Mouse (Mus musculus): Measurements from ENCODE around the gene Ipo4. TPM values are rescaled to one million over a fixed set of nuclear protein-coding genes. Genes with fewer than 3 reads are reported as not detected.

Ipo4 gene
- polyA plus RNA-seq (2015; fragmentation: Nextera tagmentation; extraction: Ambion mirVana): 86.1 and 96.7 TPM in 2 replicates

DNA sequence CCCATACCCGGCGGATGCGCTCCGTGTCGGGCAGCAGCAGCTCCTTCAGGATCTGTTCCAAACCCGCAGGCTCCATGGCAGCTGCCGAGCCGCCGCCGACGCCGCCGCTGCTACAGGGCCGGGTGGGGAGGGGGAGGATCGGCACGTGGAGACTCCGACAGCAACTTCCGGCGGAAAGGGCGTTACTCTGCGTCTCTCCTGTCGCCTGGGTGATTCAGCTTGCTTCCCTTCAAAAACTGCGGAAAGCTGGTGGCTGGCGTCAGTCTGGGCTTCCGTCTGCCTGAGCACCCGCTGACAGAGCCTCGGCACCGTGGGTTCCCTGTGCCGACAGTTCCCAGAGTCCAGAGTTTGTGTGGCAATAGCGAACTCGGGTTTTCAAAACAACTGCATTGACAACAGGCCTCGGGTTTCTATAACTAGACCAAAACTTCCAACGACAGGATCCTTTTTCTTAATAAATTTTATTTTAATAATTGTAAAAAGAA lies at the start of gene Ipo4:
Gene Ipo4 (minus strand): TSS at position 435 of the 485 bp plus-strand sequence.
- peak within 1 kb of the TSS; percentile 87 for H3K27ac ChIP-seq
- H3K27me3 ChIP-seq: no peaks in the 10 kb centered on the region
- peaks cover 80% of the 10 kb centered on the region for H3K36me3 ChIP-seq
- peak within 1 kb of the TSS; percentile 73 for H3K4me3 ChIP-seq
- ATAC-seq (ENCODE audit: low FRiP score): peak; percentile 88
- H3K4me1 ChIP-seq (replicated peaks): peaks cover 20% of the 10 kb centered on the region
- no peaks in the 10 kb centered on the region for H3K9me3 ChIP-seq
- H3K9ac ChIP-seq: peak within 1 kb of the TSS; percentile 89
- peak within 1 kb of the TSS; percentile 93 for H3K4me2 ChIP-seq
- WGBS: 2% methylated on average over 33 of the region's 33 CpGs

DNA sequence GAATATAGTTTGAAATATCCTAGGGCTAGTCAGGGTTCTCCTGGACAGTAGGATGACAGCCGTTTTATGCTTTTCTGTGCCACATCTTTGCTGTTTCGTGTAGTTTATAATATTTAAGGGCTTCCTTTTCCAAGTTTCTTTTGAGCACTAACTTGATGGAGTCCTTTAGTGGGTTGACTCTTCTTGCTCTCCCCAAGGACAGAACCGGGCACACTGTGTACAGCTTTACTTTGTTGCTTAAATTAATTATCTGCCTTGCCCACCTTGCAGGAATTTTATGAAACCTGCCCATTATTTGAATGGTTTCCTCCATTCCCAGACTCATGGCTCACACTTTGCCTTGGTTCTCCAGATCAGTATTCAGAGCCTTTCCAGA lies 46.3 kb upstream of the Ipo4 start:
- Histone ChIP-seq H3K9me3 (no peaks in the 10 kb centered on the region), H3K9ac (peak overlapping the region; percentile 63), H3K4me1 (replicated peaks) (peaks cover 13% of the 10 kb centered on the region), H3K4me3 (peak overlapping the region; percentile 73), H3K4me2 (peak overlapping the region; percentile 78), H3K36me3 (peaks cover 31% of the 10 kb centered on the region), H3K27ac (0 out of 2 replicates have a peak overlapping the region, but pooled peaks have one; percentile 74), H3K27me3 (peaks cover 4% of the 10 kb centered on the region; the same call in 1 of the 2 replicates)
- ATAC-seq (ENCODE audit: low FRiP score): no peak; the same call in 1 of the 2 replicates
- 16% methylated on average over 3 of the region's 3 CpGs for WGBS

DNA sequence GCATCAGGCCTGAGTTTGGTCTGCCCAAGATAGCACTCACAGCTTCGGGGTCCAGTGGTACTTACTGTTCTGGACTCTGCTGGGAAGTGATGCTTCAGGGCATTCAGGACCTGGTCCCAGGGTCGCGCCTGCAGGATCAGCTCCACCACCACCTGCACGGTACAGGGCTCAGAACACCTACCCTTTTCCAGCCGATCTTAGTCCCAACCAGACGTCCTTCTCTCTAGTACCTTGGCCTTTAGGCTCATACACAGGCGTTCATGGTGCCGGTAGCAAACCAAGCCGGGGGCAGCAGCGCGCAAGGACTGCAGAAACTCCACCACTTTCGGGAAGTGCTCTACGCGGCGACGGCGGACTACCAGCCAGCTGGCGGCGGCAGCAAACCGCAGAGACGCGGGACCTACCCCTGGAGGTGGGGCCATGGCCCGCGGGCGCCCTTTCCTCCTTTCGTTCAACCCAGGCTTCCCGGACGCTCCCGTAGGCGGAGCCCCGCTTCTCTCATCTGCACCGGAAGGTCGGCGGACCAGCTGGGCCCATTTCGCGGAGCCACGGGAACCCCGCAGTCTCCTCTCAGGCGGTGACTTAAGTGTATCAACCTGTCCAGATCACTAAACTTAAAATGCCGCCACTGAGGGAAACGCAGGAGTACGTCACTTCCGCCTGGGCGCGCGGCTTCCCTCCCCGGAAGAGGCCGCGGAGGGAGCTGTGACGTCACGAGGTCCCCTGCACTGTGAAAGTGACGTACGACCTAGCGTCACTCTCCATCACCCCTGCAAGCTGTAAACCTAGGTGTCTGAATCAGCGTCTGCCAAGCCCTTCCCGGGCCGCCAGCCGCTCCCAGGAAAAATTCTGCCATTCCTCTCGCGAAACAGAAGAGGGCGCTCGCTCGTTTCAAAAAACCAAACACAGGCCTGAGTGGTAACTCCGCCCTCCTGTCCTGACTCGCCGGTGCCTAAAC lies 45.7 kb upstream of the Ipo4 start, which contains the start of gene Tinf2:
Gene Tinf2 (minus strand): TSS at position 661 of the 958 bp plus-strand sequence.
- Histone ChIP-seq H3K27me3 (peaks cover 4% of the 10 kb centered on the region; the same call in 1 of the 2 replicates), H3K36me3 (peaks cover 38% of the 10 kb centered on the region), H3K9me3 (no peaks in the 10 kb centered on the region), H3K4me1 (replicated peaks) (peaks cover 13% of the 10 kb centered on the region), H3K4me3 (peak within 1 kb of the TSS; percentile 73), H3K9ac (peak within 1 kb of the TSS; percentile 81), H3K27ac (peak within 1 kb of the TSS; percentile 74), H3K4me2 (peak within 1 kb of the TSS; percentile 78)
- under 1% methylated on average over 65 of the region's 66 CpGs for WGBS
- peak; percentile 99 for ATAC-seq (ENCODE audit: low FRiP score)

DNA sequence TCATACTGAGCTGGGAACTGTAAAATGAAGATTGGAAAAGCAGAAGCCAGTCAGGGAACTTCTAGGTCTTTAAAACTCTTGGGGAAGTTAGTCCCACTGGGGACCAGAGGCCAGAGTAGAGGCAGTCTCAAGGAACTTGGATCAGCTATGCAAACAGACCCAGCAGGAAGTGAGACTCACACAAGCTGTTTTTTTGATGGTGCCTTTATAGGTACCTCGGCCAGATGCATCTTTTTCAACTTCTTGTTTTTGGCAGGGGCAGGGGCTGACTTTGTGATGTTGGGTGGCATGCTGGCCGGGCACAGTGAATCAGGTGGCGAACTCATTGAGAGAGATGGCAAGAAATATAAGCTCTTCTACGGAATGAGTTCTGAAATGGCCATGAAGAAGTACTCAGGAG lies 41.9 kb upstream of the Ipo4 start:
- peaks cover 17% of the 10 kb centered on the region for H3K4me1 ChIP-seq (replicated peaks)
- no peak overlapping the region for H3K9ac ChIP-seq
- WGBS: 86% methylated on average over 4 of the region's 4 CpGs
- H3K27me3 ChIP-seq: no peaks in the 10 kb centered on the region
- H3K4me3 ChIP-seq: no peak overlapping the region
- no peak for ATAC-seq (ENCODE audit: low FRiP score)
- peaks cover 50% of the 10 kb centered on the region for H3K36me3 ChIP-seq
- no peak overlapping the region for H3K27ac ChIP-seq
- H3K9me3 ChIP-seq: no peaks in the 10 kb centered on the region
- no peak overlapping the region for H3K4me2 ChIP-seq

DNA sequence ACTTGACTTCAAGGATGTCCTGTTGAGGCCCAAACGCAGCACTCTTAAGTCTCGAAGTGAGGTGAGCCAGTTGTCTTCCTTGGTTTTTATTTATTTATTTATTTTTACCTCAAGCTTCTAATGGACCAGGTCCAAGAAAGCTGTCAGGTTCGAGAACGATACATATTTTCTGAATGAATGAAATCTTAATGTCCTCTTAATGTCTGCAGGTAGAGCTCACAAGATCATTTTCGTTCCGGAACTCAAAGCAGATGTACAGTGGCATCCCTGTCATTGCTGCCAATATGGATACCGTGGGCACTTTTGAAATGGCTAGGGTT lies 36.9 kb upstream of the Ipo4 start:
- Histone ChIP-seq H3K4me1 (replicated peaks) (peaks cover 37% of the 10 kb centered on the region), H3K4me2 (peak overlapping the region; percentile 97), H3K27me3 (no peaks in the 10 kb centered on the region), H3K27ac (peak overlapping the region; percentile 93), H3K9me3 (no peaks in the 10 kb centered on the region), H3K4me3 (peak overlapping the region; percentile 62), H3K36me3 (peaks cover 33% of the 10 kb centered on the region), H3K9ac (peak overlapping the region; percentile 70)
- ATAC-seq (ENCODE audit: low FRiP score): no peak
- 87% methylated on average over 7 of the region's 7 CpGs for WGBS

DNA sequence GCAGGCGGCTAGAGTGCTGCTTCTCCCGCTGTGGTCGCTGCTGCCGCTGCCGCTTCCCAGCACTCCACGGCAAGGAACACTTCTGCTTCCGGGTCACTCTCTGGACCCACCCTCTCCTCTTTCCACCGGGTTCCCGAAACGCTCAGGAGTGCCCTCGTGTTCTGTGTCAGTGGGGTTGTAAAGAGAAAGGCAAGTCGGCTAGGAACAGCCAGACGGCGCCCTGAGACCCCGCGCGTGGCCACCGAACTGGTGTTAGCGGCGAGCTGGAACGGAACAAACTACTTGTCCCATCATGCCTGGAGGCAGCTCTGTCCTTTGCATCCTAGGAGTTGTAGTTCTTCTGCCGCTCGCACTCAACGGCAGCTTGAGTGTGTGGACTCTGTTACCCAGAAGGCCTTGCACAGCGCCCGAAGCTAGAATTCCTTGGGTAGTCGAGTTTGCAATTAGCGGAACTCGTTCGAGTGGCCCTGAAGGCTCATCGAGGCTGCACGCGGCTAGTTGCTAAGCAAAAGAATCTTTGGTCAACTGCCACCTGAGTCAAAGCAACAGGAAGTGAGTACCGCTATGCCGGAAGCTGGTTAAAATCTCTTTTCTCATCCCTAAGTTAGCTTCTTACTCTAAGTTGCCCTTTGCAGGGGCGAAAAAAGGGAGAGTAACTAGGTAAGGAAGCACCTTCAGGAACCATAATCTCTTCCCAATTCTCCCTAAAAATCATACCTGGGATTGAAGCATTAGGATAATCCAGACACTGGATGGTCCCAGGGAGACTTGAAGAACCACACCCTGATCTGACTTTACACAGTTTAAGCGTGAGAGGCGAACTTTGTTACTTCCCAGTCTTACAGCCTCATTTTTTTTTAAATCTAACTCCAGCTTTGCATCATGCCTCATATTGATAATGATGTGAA lies 36.3 kb upstream of the Ipo4 start, which contains the start of the genes Gmpr2 and Nedd8:
Gene Gmpr2 (plus strand): TSS at position 109 of the 908 bp plus-strand sequence.
Gene Nedd8 (minus strand): TSS at position 292 of the 908 bp plus-strand sequence.
- ATAC-seq (ENCODE audit: low FRiP score): peak; percentile 99
- under 1% methylated on average over 38 of the region's 38 CpGs for WGBS

DNA sequence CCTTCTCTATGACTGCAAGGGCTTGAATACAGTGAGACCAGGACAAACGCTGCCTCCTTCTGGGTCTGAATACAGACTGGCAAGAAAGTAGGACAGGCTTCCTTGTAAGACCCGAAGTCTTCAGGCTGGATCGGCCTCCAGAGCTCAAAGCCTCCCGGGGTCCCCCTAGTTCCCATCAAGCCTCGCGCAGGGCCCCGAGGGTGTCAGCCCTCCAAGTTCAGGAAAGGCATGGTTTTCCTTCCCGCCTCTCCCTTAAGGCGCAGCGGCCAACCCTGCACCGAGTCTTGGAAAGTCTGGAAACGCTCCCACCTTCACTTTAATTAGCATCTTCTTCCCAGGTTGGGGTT lies 35.7 kb upstream of the Ipo4 start:
- peaks cover 37% of the 10 kb centered on the region for H3K4me1 ChIP-seq (replicated peaks)
- WGBS: 0% methylated on average over 12 of the region's 12 CpGs
- peaks cover 20% of the 10 kb centered on the region for H3K36me3 ChIP-seq
- no peaks in the 10 kb centered on the region for H3K9me3 ChIP-seq
- H3K27ac ChIP-seq: peak overlapping the region; percentile 93
- H3K9ac ChIP-seq: peak overlapping the region; percentile 86
- H3K27me3 ChIP-seq: no peaks in the 10 kb centered on the region
- H3K4me2 ChIP-seq: peak overlapping the region; percentile 97
- peak overlapping the region; percentile 62 for H3K4me3 ChIP-seq
- ATAC-seq (ENCODE audit: low FRiP score): peak; percentile 72

More for the DNA sequence above, 36.3 kb upstream of the Ipo4 start, which contains the start of the genes Gmpr2 and Nedd8:
- no peaks in the 10 kb centered on the region for H3K27me3 ChIP-seq
- H3K36me3 ChIP-seq: peaks cover 27% of the 10 kb centered on the region
- peak within 1 kb of the TSS; percentile 86 for H3K9ac ChIP-seq
- peak within 1 kb of the TSS; percentile 62 for H3K4me3 ChIP-seq
- H3K4me1 ChIP-seq (replicated peaks): peaks cover 37% of the 10 kb centered on the region
- H3K4me2 ChIP-seq: peak within 1 kb of the TSS; percentile 97
- no peaks in the 10 kb centered on the region for H3K9me3 ChIP-seq
- H3K27ac ChIP-seq: peak within 1 kb of the TSS; percentile 93

DNA sequence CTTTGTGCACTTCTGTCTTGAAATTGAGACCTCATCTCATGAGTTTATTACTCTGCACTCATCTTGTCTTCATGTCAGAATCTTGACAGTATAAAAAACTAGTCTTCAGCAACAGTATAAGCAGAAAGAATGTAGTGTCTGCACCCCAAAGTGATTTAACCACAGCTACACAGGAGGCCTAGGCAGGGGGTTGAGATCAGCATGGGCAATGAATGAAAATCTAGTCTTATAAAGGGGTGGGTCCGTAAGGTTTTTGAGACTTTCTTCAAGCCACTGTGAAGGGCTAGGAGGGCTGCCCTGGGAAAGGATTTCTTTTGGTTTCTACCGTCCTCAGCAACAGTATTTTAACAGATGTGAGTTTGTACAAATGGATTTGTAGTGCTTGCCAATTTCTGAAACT lies 24.9 kb upstream of the Ipo4 start:
- 48% methylated on average over 2 of the region's 2 CpGs for WGBS
- peak overlapping the region; percentile 64 for H3K4me2 ChIP-seq
- H3K4me3 ChIP-seq: peak overlapping the region; percentile 69
- peak; percentile 50 for ATAC-seq (ENCODE audit: low FRiP score)
- H3K4me1 ChIP-seq (replicated peaks): peaks cover 15% of the 10 kb centered on the region
- 0 out of 2 replicates have a peak overlapping the region, but pooled peaks have one; percentile 81 for H3K9ac ChIP-seq
- no peak overlapping the region; the same call in 1 of the 2 replicates for H3K27ac ChIP-seq
- H3K27me3 ChIP-seq: no peaks in the 10 kb centered on the region
- no peaks in the 10 kb centered on the region for H3K9me3 ChIP-seq
- H3K36me3 ChIP-seq: peaks cover 33% of the 10 kb centered on the region

DNA sequence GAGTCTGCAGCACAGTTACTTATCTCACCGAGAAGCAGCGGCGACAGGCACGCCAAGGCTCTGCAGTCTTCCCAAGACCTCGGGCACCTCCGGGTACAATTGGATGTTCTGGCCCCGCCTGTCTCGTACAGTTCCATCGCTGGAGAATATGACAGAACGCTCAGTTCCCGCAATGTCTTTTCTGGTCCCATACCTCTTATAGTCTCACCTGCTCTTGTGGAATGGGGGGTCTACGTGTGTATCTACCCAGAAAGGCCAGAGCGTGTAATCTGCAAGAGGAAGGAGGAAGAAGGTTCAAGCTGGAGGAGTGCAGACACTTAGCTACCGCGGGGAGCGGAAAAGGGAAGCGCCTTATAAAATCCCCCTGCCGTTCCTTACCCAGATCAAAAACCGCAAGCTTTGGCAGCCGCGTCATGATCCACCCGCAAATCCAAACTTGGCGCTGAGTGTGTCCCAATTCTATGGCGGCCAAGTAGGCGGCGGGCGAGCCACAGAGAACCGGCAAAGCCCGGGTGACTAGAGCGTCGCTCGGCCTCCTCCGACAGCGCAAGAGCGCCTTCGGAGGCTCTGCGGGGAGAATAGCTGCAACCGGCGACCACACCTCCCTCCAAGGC lies 24.3 kb upstream of the Ipo4 start, which contains the start of gene Mdp1:
Gene Mdp1 (minus strand): TSS at position 549 of the 614 bp plus-strand sequence.
- H3K9ac ChIP-seq: peak within 1 kb of the TSS; percentile 81
- WGBS: under 1% methylated on average over 39 of the region's 39 CpGs
- H3K4me1 ChIP-seq (replicated peaks): peaks cover 15% of the 10 kb centered on the region
- H3K4me3 ChIP-seq: peak within 1 kb of the TSS; percentile 69
- peak; percentile 96 for ATAC-seq (ENCODE audit: low FRiP score)
- H3K27me3 ChIP-seq: no peaks in the 10 kb centered on the region
- peak within 1 kb of the TSS; percentile 88 for H3K27ac ChIP-seq
- H3K9me3 ChIP-seq: no peaks in the 10 kb centered on the region
- H3K4me2 ChIP-seq: peak within 1 kb of the TSS; percentile 64
- H3K36me3 ChIP-seq: peaks cover 31% of the 10 kb centered on the region

DNA sequence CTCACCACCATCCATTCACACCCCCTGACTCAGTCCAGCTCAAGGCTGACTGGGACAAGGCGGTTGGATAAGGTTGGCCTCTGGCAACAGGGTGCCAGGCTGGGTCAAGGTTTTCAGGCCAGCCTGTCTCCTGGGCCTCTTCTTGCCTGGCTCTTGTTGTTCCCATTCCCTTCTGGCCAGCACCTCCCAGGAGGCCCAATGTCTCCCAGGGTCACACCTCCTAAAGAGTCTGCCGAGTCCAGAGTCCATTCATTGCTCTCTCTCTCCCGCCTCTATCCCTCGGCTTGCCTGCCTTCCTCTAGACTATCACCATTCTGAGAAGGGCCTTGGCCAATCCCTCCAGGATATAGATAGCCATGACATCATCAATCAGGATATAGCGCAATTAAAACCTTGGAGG lies 22.3 kb upstream of the Ipo4 start:
- H3K4me2 ChIP-seq: no peak overlapping the region
- H3K4me3 ChIP-seq: no peak overlapping the region
- ATAC-seq (ENCODE audit: low FRiP score): no peak
- 88% methylated on average over 5 of the region's 5 CpGs for WGBS
- H3K27ac ChIP-seq: no peak overlapping the region
- peaks cover 15% of the 10 kb centered on the region for H3K4me1 ChIP-seq (replicated peaks)
- H3K36me3 ChIP-seq: peaks cover 26% of the 10 kb centered on the region
- no peaks in the 10 kb centered on the region for H3K9me3 ChIP-seq
- no peak overlapping the region for H3K9ac ChIP-seq
- no peaks in the 10 kb centered on the region for H3K27me3 ChIP-seq

DNA sequence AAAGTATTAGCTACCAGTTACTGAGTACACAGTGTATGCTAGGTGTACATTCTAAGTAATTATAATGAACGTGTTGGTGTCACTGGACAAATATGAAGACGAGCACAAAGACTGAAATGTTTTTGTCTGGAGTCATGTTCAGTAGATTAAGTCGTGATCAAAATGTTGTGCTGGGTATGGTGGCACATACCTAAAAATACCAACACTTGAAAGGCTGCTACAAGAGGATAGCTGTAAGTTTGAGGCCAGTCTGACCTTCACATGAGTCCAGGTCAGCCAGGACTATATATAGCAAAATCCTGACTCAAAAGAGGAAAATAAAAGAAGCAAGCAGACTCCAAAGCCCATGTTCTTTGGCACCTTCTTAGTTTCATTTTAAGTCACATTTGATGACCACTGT lies 21.2 kb upstream of the Ipo4 start:
- H3K27me3 ChIP-seq: no peaks in the 10 kb centered on the region
- no peaks in the 10 kb centered on the region for H3K9me3 ChIP-seq
- H3K4me1 ChIP-seq (replicated peaks): peaks cover 15% of the 10 kb centered on the region
- H3K9ac ChIP-seq: no peak overlapping the region
- H3K4me3 ChIP-seq: no peak overlapping the region
- no peak for ATAC-seq (ENCODE audit: low FRiP score)
- WGBS: 88% methylated on average over 3 of the region's 3 CpGs
- peaks cover 18% of the 10 kb centered on the region for H3K36me3 ChIP-seq
- H3K27ac ChIP-seq: no peak overlapping the region
- no peak overlapping the region for H3K4me2 ChIP-seq

All from hindbrain, embryonic 13.5 days (tissue).